Mouse (Mus musculus) lung, embryonic 15.5 days (tissue): Measurements from ENCODE around the gene Srsf11. TPM values are rescaled to one million over a fixed set of nuclear protein-coding genes. Genes with fewer than 3 reads are reported as not detected.

Source experiments
- ATAC-seq: fragments of 200-750 bp; cut with Nextera tagmentation; 2 replicates; pipeline ENCODE4 v1.8.0; 2017; ENCODE audit warnings: moderate number of reproducible peaks, borderline replicate concordance; ENCODE audit not compliant: low FRiP score, low TSS enrichment; ENCODE audit errors: extremely low read depth
- H3K27ac ChIP-seq: fragments of 300-500 bp; sonication (generic); 2 replicates; pipeline ENCODE4 v1.5.1; 2015; ENCODE audit warnings: moderate library complexity, mild to moderate bottlenecking, inconsistent platforms
- H3K27me3 ChIP-seq: fragments of 300-500 bp; sonication (generic); 2 replicates; pipeline ENCODE4 v1.6.1; 2015; ENCODE audit warnings: inconsistent platforms
- H3K36me3 ChIP-seq: fragments of 300-500 bp; sonication (generic); 2 replicates; pipeline ENCODE4 v1.6.1; 2015; ENCODE audit warnings: inconsistent platforms
- H3K4me1 ChIP-seq: fragments of 300-500 bp; sonication (generic); 2 replicates; pipeline ENCODE4 v1.6.1; 2015; ENCODE audit warnings: inconsistent platforms
- H3K4me2 ChIP-seq: fragments of 300-500 bp; sonication (generic); 2 replicates; pipeline ENCODE4 v1.6.1; 2015; ENCODE audit warnings: inconsistent platforms, mild to moderate bottlenecking, moderate library complexity
- H3K4me3 ChIP-seq: fragments of 300-500 bp; sonication (generic); 2 replicates; pipeline ENCODE4 v1.5.1; 2015; ENCODE audit warnings: mild to moderate bottlenecking, inconsistent platforms
- H3K9ac ChIP-seq: fragments of 300-500 bp; sonication (generic); 2 replicates; pipeline ENCODE4 v1.6.1; 2015; ENCODE audit warnings: inconsistent platforms
- H3K9me3 ChIP-seq: fragments of 300-500 bp; sonication (generic); 2 replicates; pipeline ENCODE4 v1.6.1; 2016; ENCODE audit warnings: inconsistent platforms
- WGBS: fragments of 180-500 bp; shearing (Covaris S2); methylation state at CpG from one replicate; pipeline ENCODE4 v1.1.7; 2015; 5-methylcytosine and 5-hydroxymethylcytosine counted together
- polyA plus RNA-seq: library from polyadenylated mRNA; unstranded; fragments of >200 nt; fragmentation: Nextera tagmentation; extraction: Ambion mirVana; gene quantifications from 2 replicates; pipeline ENCODE4 v1.2.1, GENCODE M21; 2015

Gene Srsf11
- polyA plus RNA-seq, 1 experiment from 2014 or later = 244 TPM

GRCm38 (mm10) chr3:157971151-157971550, 65.3 kb downstream of the Srsf11 start:
- no peak overlapping the region for H3K9ac ChIP-seq
- H3K27ac ChIP-seq = no peak overlapping the region
- H3K27me3 ChIP-seq = no peaks in the 10 kb centered on the region
- H3K36me3 ChIP-seq = 0 out of 2 replicates have a peak, but pooled peaks cover 2% of the 10 kb centered on the region
- ATAC-seq = no peak
- H3K4me2 ChIP-seq = no peak overlapping the region
- no peaks in the 10 kb centered on the region for H3K4me1 ChIP-seq
- H3K9me3 ChIP-seq = no peaks in the 10 kb centered on the region
- no peak overlapping the region for H3K4me3 ChIP-seq
- WGBS = 93% methylated on average over 2 of the region's 2 CpGs

Other genes starting within 250 kb of the Srsf11 start
- gene Cth, start 111.6 kb downstream of the Srsf11 start, polyA plus RNA-seq = 9.2 and 10.5 TPM in 2 replicates
- 19.1 and 19.7 TPM in 2 replicates for gene Ankrd13c, start 89.4 kb downstream of the Srsf11 start, polyA plus RNA-seq
- gene Lrrc40, start within 50 bp of the Srsf11 start, polyA plus RNA-seq = 58.9 and 60.4 TPM in 2 replicates